Mouse (Mus musculus) kidney, embryonic 15.5 days (tissue): ENCODE measurements at regions not wholly inside any gene's neighbourhood (a gene's known extent, or its start where the extent isn't known, plus 50 kb on each side); places are given as distances from the start of the nearest gene placed in this dataset.

Source experiments
- ATAC-seq: fragments of 200-750 bp; cut with Nextera tagmentation; replicated peaks from 2 replicates; pipeline ENCODE4 v1.8.0; 2017; ENCODE audit warnings: moderate TSS enrichment; ENCODE audit not compliant: low FRiP score
- H3K27ac ChIP-seq: fragments of 300-500 bp; sonication (generic); 2 replicates; pipeline ENCODE4 v1.5.1; 2015; ENCODE audit warnings: mild to moderate bottlenecking, inconsistent platforms
- H3K27me3 ChIP-seq: fragments of 300-500 bp; sonication (generic); 2 replicates; pipeline ENCODE4 v1.6.1; 2015; ENCODE audit warnings: inconsistent platforms
- H3K36me3 ChIP-seq: fragments of 300-500 bp; sonication (generic); 2 replicates; pipeline ENCODE4 v1.6.1; 2015; ENCODE audit warnings: inconsistent platforms
- H3K4me1 ChIP-seq: fragments of 300-500 bp; sonication (generic); 2 replicates; pipeline ENCODE4 v1.6.1; 2015; ENCODE audit warnings: inconsistent platforms
- H3K4me2 ChIP-seq: fragments of 300-500 bp; sonication (generic); 2 replicates; pipeline ENCODE4 v1.6.1; 2015; ENCODE audit warnings: moderate library complexity, mild to moderate bottlenecking, inconsistent platforms
- H3K4me3 ChIP-seq: fragments of 300-500 bp; sonication (generic); replicated peaks from 2 replicates; pipeline ENCODE4 v1.5.1; 2015; ENCODE audit warnings: mild to moderate bottlenecking, inconsistent platforms
- H3K9ac ChIP-seq: fragments of 300-500 bp; sonication (generic); 2 replicates; pipeline ENCODE4 v1.6.1; 2015; ENCODE audit warnings: mild to moderate bottlenecking, inconsistent platforms
- H3K9me3 ChIP-seq: fragments of 300-500 bp; sonication (generic); replicated peaks from 2 replicates; pipeline ENCODE4 v1.6.1; 2016; ENCODE audit warnings: inconsistent platforms
- WGBS: fragments of 180-500 bp; shearing (Covaris S2); methylation state at CpG from one replicate; pipeline ENCODE4 v1.1.7; 2015; ENCODE audit warnings: mixed read lengths; 5-methylcytosine and 5-hydroxymethylcytosine counted together

DNA sequence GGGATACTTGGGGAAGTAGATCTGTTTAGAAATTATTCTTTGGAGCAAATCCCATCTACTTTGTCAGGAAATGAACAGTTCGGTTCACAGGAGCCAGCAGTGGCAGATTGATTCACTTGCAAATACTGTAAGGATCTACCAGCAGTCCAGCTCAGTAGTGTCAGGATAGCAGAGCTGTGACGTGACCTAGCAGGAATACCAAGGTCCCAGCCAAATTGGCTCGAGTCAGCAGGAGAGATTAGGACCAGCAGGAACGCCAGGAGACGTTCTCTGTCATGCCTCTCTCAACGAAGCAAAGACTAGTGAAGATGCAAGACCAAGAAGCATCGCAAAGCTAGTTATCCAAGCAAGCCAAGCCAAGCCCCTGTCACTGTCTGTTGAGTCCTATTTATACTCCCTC, 210.2 kb upstream of the Atp6ap2 start:
- no peak overlapping the region for H3K27ac ChIP-seq
- H3K4me2 ChIP-seq: no peak overlapping the region
- no peak overlapping the region for H3K9ac ChIP-seq
- H3K9me3 ChIP-seq: no peaks in the 10 kb centered on the region
- ATAC-seq: no peak
- 0 out of 2 replicates have a peak, but pooled peaks cover 6% of the 10 kb centered on the region for H3K4me1 ChIP-seq
- H3K36me3 ChIP-seq: no peaks in the 10 kb centered on the region
- 78% methylated on average over 7 of the region's 7 CpGs for WGBS
- no peak overlapping the region for H3K4me3 ChIP-seq
- H3K27me3 ChIP-seq: peaks cover 54% of the 10 kb centered on the region

DNA sequence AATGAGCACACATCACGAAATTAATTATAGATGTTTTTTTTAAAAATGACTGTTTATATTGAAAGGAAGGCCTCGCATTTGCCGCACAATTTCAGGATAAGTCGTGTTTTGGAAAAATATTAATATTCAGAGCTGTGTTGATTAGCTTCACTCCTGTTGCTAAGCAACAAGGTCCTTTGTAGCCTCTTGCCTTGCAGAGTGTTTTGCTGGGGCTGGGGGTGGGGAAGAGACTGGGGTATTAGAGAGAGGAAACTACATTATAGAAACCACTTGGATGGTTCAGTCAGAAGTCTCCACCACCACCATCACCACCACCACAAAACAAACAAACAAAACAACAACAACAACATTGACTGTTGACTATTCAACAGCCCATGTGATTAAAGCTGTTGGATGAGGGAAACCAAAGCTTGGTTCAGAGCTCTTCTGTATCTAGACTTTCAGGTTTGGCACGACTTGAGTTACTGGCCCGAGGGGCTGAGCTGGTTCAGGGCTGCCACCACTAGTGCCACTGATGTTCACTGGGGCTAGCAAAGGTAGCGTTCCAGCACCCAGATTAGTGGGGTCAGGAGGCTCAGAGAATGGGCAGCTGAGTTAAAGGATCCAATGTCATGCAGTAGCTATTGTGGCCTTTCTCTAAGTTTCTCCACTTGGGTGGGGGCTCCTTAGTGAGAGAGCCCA, 195.3 kb upstream of the Atp6ap2 start:
- H3K27ac ChIP-seq: no peak overlapping the region
- no peak overlapping the region for H3K9ac ChIP-seq
- no peaks in the 10 kb centered on the region for H3K36me3 ChIP-seq
- H3K4me1 ChIP-seq: no peaks in the 10 kb centered on the region
- 75% methylated on average over 7 of the region's 7 CpGs for WGBS
- peaks cover 6% of the 10 kb centered on the region; the same call in 1 of the 2 replicates for H3K27me3 ChIP-seq
- ATAC-seq: no peak
- no peak overlapping the region for H3K4me2 ChIP-seq
- no peaks in the 10 kb centered on the region for H3K9me3 ChIP-seq
- no peak overlapping the region for H3K4me3 ChIP-seq

DNA sequence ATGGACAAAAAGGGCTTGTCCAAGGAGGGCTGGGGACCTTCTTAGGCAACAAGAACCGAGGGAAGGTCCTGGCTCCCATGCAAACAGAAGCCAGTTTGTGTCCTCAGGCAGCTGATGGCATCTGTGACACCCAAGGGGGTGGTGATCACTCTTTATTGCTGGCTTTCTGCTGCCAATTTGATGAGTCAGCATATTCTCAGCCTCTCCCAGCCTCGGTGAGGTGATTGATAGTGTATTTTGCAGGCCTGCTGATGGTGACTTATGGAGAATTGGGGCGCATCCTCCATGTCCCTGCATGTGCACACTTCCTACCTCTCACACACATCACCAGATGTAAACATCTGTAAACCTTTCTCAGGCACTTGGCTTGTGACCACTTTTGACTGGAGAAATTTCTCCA, 178.3 kb upstream of the Atp6ap2 start:
- no peak overlapping the region for H3K9ac ChIP-seq
- H3K4me2 ChIP-seq: no peak overlapping the region
- no peak overlapping the region for H3K27ac ChIP-seq
- no peak for ATAC-seq
- no peak overlapping the region for H3K4me3 ChIP-seq
- H3K27me3 ChIP-seq: no peaks in the 10 kb centered on the region; the same call in 1 of the 2 replicates
- no peaks in the 10 kb centered on the region for H3K4me1 ChIP-seq
- WGBS: 48% methylated on average over 3 of the region's 3 CpGs
- H3K9me3 ChIP-seq: no peaks in the 10 kb centered on the region
- H3K36me3 ChIP-seq: no peaks in the 10 kb centered on the region

- ATAC-seq: no peak
- Histone ChIP-seq H3K27ac (no peak overlapping the region), H3K4me3 (no peak overlapping the region), H3K4me2 (no peak overlapping the region), H3K36me3 (no peaks in the 10 kb centered on the region), H3K27me3 (peaks cover 12% of the 10 kb centered on the region), H3K9ac (no peak overlapping the region), H3K9me3 (no peaks in the 10 kb centered on the region), H3K4me1 (no peaks in the 10 kb centered on the region)
- 79% methylated on average over 6 of the region's 6 CpGs for WGBS
Observed at GRCm38 (mm10) chrX:12425566-12425965, 162.0 kb upstream of the Atp6ap2 start.

DNA sequence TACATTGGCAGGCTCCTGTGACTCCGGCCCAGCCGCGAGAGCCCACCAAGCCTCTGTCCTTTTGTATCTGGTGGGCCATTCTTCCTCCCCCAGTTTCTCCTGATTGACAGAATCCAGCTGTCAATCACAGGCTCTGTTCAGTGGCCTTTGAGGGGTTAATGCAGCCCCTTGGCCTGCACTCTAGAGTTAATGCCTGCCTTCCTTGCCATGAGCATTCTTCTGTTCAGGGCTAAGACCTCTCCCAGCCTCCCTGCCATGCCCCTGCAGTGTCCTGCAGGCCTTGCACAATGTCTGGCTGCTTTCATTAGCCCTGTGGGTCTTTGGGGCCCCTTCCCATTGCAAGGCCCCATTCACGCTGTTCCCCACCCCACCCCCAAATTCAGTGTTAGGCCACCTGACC, 160.9 kb upstream of the Atp6ap2 start:
- Histone ChIP-seq H3K9me3 (no peaks in the 10 kb centered on the region), H3K4me1 (no peaks in the 10 kb centered on the region), H3K27ac (no peak overlapping the region), H3K4me2 (no peak overlapping the region), H3K4me3 (no peak overlapping the region), H3K36me3 (no peaks in the 10 kb centered on the region), H3K9ac (no peak overlapping the region), H3K27me3 (peaks cover 10% of the 10 kb centered on the region)
- no peak for ATAC-seq
- 80% methylated on average over 4 of the region's 4 CpGs for WGBS

GRCm38 (mm10) chrX:12432289-12432688, 155.3 kb upstream of the Atp6ap2 start:
- no peaks in the 10 kb centered on the region for H3K4me1 ChIP-seq
- H3K36me3 ChIP-seq: no peaks in the 10 kb centered on the region
- no peaks in the 10 kb centered on the region for H3K9me3 ChIP-seq
- H3K4me3 ChIP-seq: no peak overlapping the region
- no peak overlapping the region for H3K9ac ChIP-seq
- peaks cover 14% of the 10 kb centered on the region for H3K27me3 ChIP-seq
- H3K4me2 ChIP-seq: no peak overlapping the region
- H3K27ac ChIP-seq: no peak overlapping the region
- no peak for ATAC-seq
- WGBS: 90% methylated on average over 2 of the region's 2 CpGs

DNA sequence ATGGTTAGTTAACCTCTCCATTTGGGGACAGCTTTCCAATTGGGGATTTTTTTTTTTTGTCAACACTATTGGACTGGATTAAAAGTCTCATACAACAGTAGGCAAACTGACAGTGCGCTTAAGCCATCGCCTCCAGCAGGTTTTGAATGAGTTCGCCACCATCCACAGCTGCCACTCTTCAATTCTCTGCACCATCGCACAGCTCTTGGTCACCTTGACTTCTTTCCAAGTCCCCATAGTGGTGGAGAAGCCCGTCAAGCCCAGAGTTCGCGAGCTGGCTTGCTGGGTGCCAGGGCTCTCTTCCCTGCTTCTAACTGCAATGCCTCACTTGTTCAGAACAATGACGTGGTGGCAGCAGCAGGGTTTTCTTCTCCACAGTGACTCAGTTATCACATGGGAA, 151.9 kb upstream of the Atp6ap2 start:
- Histone ChIP-seq H3K36me3 (no peaks in the 10 kb centered on the region), H3K9ac (no peak overlapping the region), H3K4me2 (no peak overlapping the region), H3K27me3 (peaks cover 7% of the 10 kb centered on the region; the same call in 1 of the 2 replicates), H3K9me3 (no peaks in the 10 kb centered on the region), H3K4me1 (no peaks in the 10 kb centered on the region), H3K27ac (no peak overlapping the region), H3K4me3 (no peak overlapping the region)
- ATAC-seq: no peak
- 74% methylated on average over 8 of the region's 8 CpGs for WGBS

GRCm38 (mm10) chrX:12436106-12436505, 151.5 kb upstream of the Atp6ap2 start:
- Histone ChIP-seq H3K27me3 (peaks cover 7% of the 10 kb centered on the region; the same call in 1 of the 2 replicates), H3K9me3 (no peaks in the 10 kb centered on the region), H3K9ac (no peak overlapping the region), H3K4me2 (no peak overlapping the region), H3K4me3 (no peak overlapping the region), H3K4me1 (no peaks in the 10 kb centered on the region), H3K36me3 (no peaks in the 10 kb centered on the region), H3K27ac (no peak overlapping the region)
- WGBS: 51% methylated on average over 7 of the region's 7 CpGs
- no peak for ATAC-seq

DNA sequence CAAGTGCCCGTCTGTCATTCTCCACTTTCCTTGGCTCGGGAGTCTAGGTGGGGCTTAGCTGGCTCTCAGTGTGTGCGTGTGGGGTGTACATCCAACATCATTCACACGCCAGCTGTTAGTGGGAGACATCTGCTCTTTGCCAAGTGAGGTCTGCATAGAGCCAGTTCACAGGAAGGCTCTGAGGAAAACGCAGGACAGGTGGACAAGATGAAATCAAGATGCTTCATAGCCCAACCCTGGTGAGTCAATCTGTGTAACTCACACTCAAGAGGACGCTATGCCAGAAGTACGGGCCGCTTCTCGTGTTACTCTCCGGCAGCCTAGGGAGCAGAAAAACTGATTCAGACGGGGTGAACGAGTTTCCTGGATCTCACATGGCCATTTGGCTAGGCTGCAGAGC, 148.2 kb upstream of the Atp6ap2 start:
- H3K4me2 ChIP-seq: no peak overlapping the region
- H3K27me3 ChIP-seq: peaks cover 16% of the 10 kb centered on the region; the same call in 1 of the 2 replicates
- H3K27ac ChIP-seq: no peak overlapping the region
- no peak overlapping the region for H3K4me3 ChIP-seq
- no peak for ATAC-seq
- H3K9ac ChIP-seq: no peak overlapping the region
- no peaks in the 10 kb centered on the region for H3K36me3 ChIP-seq
- H3K4me1 ChIP-seq: no peaks in the 10 kb centered on the region
- H3K9me3 ChIP-seq: no peaks in the 10 kb centered on the region
- 65% methylated on average over 12 of the region's 12 CpGs for WGBS

- no peak overlapping the region for H3K4me2 ChIP-seq
- WGBS: 72% methylated on average over 5 of the region's 5 CpGs
- H3K4me3 ChIP-seq: no peak overlapping the region
Observed at GRCm38 (mm10) chrX:12443794-12444193, 143.8 kb upstream of the Atp6ap2 start.

GRCm38 (mm10) chrX:12445093-12445492, 142.5 kb upstream of the Atp6ap2 start:
- H3K4me1 ChIP-seq: no peaks in the 10 kb centered on the region
- no peak overlapping the region for H3K9ac ChIP-seq
- no peaks in the 10 kb centered on the region for H3K36me3 ChIP-seq
- WGBS: 82% methylated on average over 2 of the region's 2 CpGs
- H3K4me3 ChIP-seq: no peak overlapping the region
- no peak for ATAC-seq
- H3K27ac ChIP-seq: no peak overlapping the region
- H3K27me3 ChIP-seq: peaks cover 23% of the 10 kb centered on the region; the same call in 1 of the 2 replicates
- no peak overlapping the region for H3K4me2 ChIP-seq
- H3K9me3 ChIP-seq: no peaks in the 10 kb centered on the region

More at GRCm38 (mm10) chrX:12443794-12444193, 143.8 kb upstream of the Atp6ap2 start:
- Histone ChIP-seq H3K9ac (no peak overlapping the region), H3K36me3 (no peaks in the 10 kb centered on the region), H3K27ac (no peak overlapping the region), H3K9me3 (no peaks in the 10 kb centered on the region), H3K27me3 (peaks cover 23% of the 10 kb centered on the region; the same call in 1 of the 2 replicates), H3K4me1 (no peaks in the 10 kb centered on the region)
- ATAC-seq: no peak

GRCm38 (mm10) chrX:12447962-12448361, 139.6 kb upstream of the Atp6ap2 start:
- Histone ChIP-seq H3K4me1 (no peaks in the 10 kb centered on the region), H3K27me3 (peaks cover 22% of the 10 kb centered on the region; the same call in 1 of the 2 replicates), H3K36me3 (no peaks in the 10 kb centered on the region), H3K9ac (no peak overlapping the region), H3K27ac (no peak overlapping the region), H3K9me3 (no peaks in the 10 kb centered on the region), H3K4me2 (no peak overlapping the region), H3K4me3 (no peak overlapping the region)
- ATAC-seq: no peak

DNA sequence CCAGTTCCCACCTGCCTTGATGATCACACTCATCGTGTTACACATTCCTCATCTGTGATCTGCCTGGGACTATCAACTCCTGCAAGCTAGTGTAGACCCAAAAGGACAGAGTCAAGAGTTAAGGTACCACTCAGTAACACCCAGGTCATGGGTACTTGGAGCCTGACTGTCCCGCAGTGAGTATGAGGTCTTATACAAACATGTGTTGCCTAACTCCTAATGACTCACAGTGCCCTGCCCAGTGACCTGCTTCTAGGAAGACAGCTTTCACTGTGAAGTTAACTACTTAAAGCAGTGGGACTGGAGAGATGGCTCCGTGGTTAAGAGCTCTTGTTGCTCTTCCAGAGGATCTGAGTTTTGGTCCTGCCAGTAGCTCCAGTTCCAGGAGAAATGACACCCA, 137.9 kb upstream of the Atp6ap2 start:
- H3K4me2 ChIP-seq: no peak overlapping the region
- 53% methylated on average over 3 of the region's 3 CpGs for WGBS

More for the DNA sequence above, 137.9 kb upstream of the Atp6ap2 start:
- peaks cover 13% of the 10 kb centered on the region; the same call in 1 of the 2 replicates for H3K27me3 ChIP-seq
- no peaks in the 10 kb centered on the region for H3K36me3 ChIP-seq
- H3K9ac ChIP-seq: no peak overlapping the region
- no peaks in the 10 kb centered on the region for H3K9me3 ChIP-seq
- H3K27ac ChIP-seq: no peak overlapping the region
- no peak overlapping the region for H3K4me3 ChIP-seq
- no peaks in the 10 kb centered on the region for H3K4me1 ChIP-seq
- no peak for ATAC-seq
